Mouse (Mus musculus) frontal cortex, postnatal 25 days (tissue): ENCODE measurements around the gene Olfr633.
"Not testable (repeated sequence)": the region's sequence is repeated elsewhere in the genome, so short reads cannot be mapped to it uniquely, and the experiment has no call there.

Experiments
- DNase-seq, 2 experiments: peaks; one replicate each; pipeline ENCODE4 v3.0.0; 2022; ENCODE audit warnings: low spot score in 2 of 2

Gene Olfr633

DNA sequence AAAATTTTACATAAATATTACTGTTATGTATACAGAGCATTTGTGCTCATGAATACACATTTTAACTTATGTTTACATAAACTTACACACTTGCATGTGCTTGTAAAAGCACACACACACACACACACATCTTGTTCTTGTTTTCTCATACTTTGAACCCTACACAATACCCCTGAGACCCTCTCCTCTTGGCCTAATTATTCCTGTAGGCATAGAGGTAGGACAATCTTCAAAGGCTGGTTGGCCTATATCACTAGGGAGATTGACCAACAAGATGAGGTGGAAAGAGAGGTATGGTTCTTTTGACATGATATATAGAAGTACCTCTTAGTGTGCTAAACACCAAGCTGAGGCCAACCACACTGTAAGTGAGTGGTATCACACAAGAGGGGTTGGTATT lies at the start of gene Olfr633:
Gene Olfr633, plus strand, starts transcription at position 301 of the 400 bp plus-strand sequence.
- DNase-seq, result no peak

GRCm38 (mm10) chr7:103903187-103903586 lies 41.0 kb upstream of the Olfr633 start, which contains the start of gene Olfr65:
Olfr65 (plus strand) TSS chr7:103903487.
- no peak for DNase-seq

DNA sequence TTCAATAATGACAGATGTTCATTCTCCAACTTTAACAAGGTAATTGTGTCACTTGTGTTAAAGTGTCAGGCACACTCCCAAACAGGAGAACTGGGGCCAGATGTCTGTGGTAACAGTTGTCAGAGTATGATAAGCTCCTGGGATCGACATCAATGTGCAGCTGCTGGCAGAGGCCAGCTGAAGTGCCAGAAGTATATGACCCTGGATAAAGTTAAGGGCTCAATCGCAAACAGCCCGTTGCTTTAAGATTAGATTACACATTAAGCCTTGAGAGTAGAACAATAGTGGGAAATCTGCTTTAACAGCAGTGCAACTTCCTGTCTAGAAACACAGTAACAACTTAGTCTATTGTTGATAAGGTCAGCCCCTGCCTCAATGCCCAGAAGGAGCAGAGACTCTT lies 34.2 kb upstream of the Olfr633 start:
- DNase-seq, result no peak

- DNase-seq, result no peak
These were observed 31.2 kb upstream of the Olfr633 start for GRCm38 (mm10) chr7:103912969-103913511.

- DNase-seq, result no peak
These were observed 28.9 kb upstream of the Olfr633 start for GRCm38 (mm10) chr7:103915338-103915737.

DNA sequence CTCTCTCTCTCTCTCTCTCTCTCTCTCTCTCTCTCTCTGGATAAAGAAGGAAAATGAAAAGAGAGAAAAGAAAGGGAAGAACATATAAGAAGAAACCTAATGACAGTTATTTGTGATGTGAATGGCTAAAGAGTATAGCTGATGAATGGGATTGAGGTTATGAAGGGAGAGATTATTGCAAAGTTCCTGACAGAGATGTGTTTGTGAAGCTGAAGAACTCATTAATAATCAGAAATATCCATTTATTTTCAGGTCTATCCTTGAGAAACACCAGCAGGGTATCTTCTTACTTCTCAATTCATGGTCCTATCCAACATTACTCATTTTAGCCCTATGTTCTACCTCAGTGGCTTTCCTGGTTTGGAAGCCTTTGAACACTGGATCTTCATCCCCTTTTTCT lies 15.7 kb upstream of the Olfr633 start, which contains the start of gene Olfr631:
Gene Olfr631, plus strand, starts transcription at position 301 of the 400 bp plus-strand sequence.
- no peak for DNase-seq

DNA sequence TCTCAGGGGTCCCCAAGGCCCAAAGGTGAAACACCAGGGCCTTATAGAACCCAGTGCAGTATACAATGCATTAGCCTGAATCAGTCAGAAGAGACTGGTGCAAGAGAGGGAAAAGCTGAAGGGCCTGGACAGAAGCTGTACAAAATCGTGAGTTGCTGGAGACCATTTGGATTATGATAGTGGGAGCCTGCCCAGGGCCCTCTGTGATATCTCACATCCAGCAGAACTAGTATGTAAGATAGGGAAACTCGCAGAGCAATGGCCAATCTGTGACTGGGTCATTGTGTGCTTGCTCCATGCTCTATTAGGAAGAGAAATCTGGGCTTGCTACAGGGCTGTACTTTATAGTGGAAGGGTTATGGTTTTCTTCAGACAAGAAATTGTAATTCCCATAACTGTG lies 10.0 kb upstream of the Olfr633 start, which contains the start of gene Olfr632:
Gene Olfr632, plus strand, starts transcription at position 84 of the 400 bp plus-strand sequence.
- DNase-seq, result no peak

- no peak for DNase-seq
These were observed 1.5 kb upstream of the Olfr633 start for GRCm38 (mm10) chr7:103942730-103943129.

DNA sequence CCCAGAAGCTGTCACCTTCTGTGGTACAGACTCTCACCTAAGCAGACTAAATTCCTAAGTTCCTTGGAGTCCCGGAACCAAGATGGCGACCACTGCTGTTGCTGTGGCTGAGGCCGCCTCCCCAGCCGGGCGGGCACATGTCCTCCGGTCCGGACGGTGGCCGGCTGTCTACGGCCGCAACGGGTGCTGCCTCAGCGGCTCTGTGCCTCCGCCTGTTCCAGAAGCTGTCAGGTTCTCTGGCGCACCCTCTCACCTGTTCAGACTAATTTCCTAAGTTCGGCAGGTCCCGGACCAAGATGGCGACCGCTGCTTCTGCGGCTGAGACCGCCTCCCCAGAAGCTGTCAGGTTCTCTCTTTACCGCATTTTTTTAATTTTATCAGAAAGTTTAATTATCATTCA lies 22.6 kb downstream of the Olfr633 start:
- not testable (repeated sequence) for DNase-seq

DNA sequence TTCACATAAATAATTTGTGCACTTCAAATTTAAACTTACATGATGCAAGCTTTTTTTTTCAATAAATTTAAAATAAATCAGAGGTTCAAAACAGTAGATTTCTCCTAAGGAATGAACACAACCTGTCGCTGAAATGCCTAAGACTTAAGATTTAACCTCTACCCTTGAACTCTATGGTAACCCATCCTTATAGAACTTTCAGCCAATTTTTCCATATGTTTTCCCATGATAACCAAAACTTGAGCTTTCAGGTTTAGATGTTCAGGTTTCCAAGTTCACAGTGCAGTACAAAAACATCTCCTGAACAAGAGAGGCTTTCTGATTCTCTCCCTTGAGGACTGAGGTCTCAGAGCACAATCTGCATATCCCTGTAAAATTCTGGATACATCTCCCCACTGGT lies 26.6 kb downstream of the Olfr633 start, which contains the start of gene Olfr635:
Gene Olfr635, plus strand, starts transcription at position 301 of the 400 bp plus-strand sequence.
- no peak for DNase-seq

- no peak for DNase-seq
These were observed 27.5 kb downstream of the Olfr633 start for GRCm38 (mm10) chr7:103971782-103972181.

DNA sequence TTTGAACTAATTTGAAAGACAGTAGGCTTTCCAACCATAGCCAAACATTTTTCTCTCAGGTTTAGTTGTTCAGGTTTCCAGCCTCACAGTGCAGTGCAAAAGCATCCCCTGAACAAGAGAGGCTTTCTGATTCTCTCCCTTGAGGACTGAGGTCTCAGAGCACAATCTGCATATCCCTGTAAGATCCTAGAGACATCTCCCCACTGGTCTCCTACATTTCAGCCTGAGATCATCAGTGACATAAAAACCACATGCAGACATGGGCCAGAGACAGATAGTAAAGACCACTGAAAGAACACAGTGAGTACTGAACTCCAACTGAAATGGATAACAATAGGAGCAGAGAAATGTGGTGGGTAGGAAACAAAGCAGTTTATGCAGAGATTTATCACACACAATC lies 54.2 kb downstream of the Olfr633 start, which contains the start of gene Olfr638:
Gene Olfr638, plus strand, starts transcription at position 301 of the 400 bp plus-strand sequence.
- no peak for DNase-seq
